Mouse (Mus musculus) intestine, postnatal 0 days (tissue): Measurements from ENCODE around the gene Phlpp1. TPM values are rescaled to one million over a fixed set of nuclear protein-coding genes. Genes with fewer than 3 reads are reported as not detected.

Experiments used
- ATAC-seq: fragments of 200-750 bp; cut with Nextera tagmentation; 2 replicates; pipeline ENCODE4 v1.8.0; 2017; ENCODE audit warnings: mild to moderate bottlenecking, moderate TSS enrichment, moderate library complexity
- H3K27ac ChIP-seq: fragments of 300-500 bp; sonication (generic); 2 replicates; pipeline ENCODE4 v1.5.1; 2014; ENCODE audit warnings: mild to moderate bottlenecking, low read depth, low read length, moderate library complexity
- H3K27me3 ChIP-seq: fragments of 300-500 bp; sonication (generic); replicated peaks from 2 replicates; pipeline ENCODE4 v1.6.1; 2014; ENCODE audit warnings: low read length, mixed read lengths; ENCODE audit not compliant: control insufficient read depth, insufficient read depth
- H3K36me3 ChIP-seq: fragments of 300-500 bp; sonication (generic); 2 replicates; pipeline ENCODE4 v1.6.1; 2014; ENCODE audit warnings: mild to moderate bottlenecking, moderate library complexity; ENCODE audit not compliant: control insufficient read depth, insufficient read depth
- H3K4me1 ChIP-seq: fragments of 300-500 bp; sonication (generic); replicated peaks from 2 replicates; pipeline ENCODE4 v1.6.1; 2014; ENCODE audit warnings: antibody characterized with exemption, low read length, mixed read lengths; ENCODE audit not compliant: control insufficient read depth, insufficient read depth
- H3K4me2 ChIP-seq: fragments of 300-500 bp; sonication (generic); replicated peaks from 2 replicates; pipeline ENCODE4 v1.6.1; 2014; ENCODE audit warnings: low read depth, mild to moderate bottlenecking, moderate library complexity
- H3K4me3 ChIP-seq: fragments of 300-500 bp; sonication (generic); 2 replicates; pipeline ENCODE4 v1.5.1; 2014; ENCODE audit warnings: low read depth, low read length
- H3K9ac ChIP-seq: fragments of 300-500 bp; sonication (generic); 2 replicates; pipeline ENCODE4 v1.6.1; 2014; ENCODE audit warnings: mild to moderate bottlenecking, low read depth, low read length
- H3K9me3 ChIP-seq: fragments of 300-500 bp; sonication (generic); 2 replicates; pipeline ENCODE4 v1.6.1; 2016; ENCODE audit warnings: mixed run types; ENCODE audit not compliant: control insufficient read depth
- CTCF ChIP-seq: sonication (generic); IDR thresholded peaks from 2 replicates; pipeline ENCODE4 v1.5.1; 2016; ENCODE audit warnings: low read depth, mild to moderate bottlenecking, control low read depth, antibody characterized with exemption, moderate library complexity
- WGBS: fragments of 180-500 bp; shearing (Covaris S2); extraction: QIAGEN DNeasy Blood & Tissue Kit; methylation state at CpG from one replicate; pipeline ENCODE4 v1.1.7; 2014; 5-methylcytosine and 5-hydroxymethylcytosine counted together
- polyA plus RNA-seq: library from polyadenylated mRNA; unstranded; fragments of >200 nt; fragmentation: Nextera tagmentation; extraction: Ambion mirVana; gene quantifications from 2 replicates; pipeline ENCODE4 v1.2.1, GENCODE M21; 2015

Phlpp1 gene
- polyA plus RNA-seq, 1 experiment from 2014 or later = 1.6 TPM

DNA sequence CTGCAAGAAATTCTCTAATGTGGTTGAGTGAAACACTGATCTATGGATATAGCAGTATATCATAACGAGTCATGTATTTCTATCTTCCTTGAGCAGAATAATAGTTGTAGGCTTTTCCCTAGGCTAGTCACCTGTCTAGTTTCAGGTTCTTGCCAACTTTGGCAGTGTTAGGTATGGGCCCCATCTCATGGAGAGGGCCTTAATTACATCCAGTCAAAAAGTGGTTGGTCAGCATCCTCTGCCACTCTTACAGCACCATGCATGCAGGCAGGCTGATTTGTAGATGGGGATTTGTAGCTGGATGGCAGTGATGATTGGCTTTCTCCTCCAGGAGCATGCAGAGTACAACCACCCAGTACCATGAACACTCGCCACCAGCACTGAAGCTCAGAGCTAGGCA, 202.7 kb downstream of the Phlpp1 start:
- H3K36me3 ChIP-seq = no peaks in the 10 kb centered on the region; the same call in 1 of the 2 replicates
- no peak overlapping the region for H3K27ac ChIP-seq
- H3K4me3 ChIP-seq = no peak overlapping the region
- no peaks in the 10 kb centered on the region for H3K9me3 ChIP-seq
- peak; percentile 42 for TF ChIP-seq CTCF
- ATAC-seq = no peak
- 99% methylated on average over 2 of the region's 2 CpGs for WGBS
- no peak overlapping the region for H3K4me2 ChIP-seq
- no peaks in the 10 kb centered on the region for H3K27me3 ChIP-seq
- H3K4me1 ChIP-seq = no peaks in the 10 kb centered on the region
- H3K9ac ChIP-seq = no peak overlapping the region

DNA sequence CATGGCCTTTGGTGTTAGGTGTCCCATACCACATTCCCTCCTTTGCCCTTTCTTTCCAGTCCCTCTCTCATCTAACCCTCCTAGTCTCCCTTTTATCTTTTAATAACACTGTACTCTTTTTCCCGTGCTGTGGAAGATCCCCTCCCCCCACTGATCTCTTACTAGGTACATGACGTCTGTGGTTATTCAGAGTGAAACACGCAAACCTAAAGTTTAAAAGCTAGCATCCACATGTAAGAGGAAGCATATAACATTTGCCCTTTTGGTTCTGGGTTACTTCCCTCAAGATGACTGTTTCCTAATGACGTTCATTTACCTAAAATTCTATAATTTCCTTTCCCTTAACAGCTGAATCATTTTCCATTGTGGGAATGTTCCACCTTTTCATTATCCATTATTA, 203.4 kb downstream of the Phlpp1 start:
- no peak for TF ChIP-seq CTCF
- Histone ChIP-seq H3K27me3 (no peaks in the 10 kb centered on the region), H3K4me1 (no peaks in the 10 kb centered on the region), H3K9me3 (no peaks in the 10 kb centered on the region), H3K36me3 (no peaks in the 10 kb centered on the region; the same call in 1 of the 2 replicates), H3K4me3 (no peak overlapping the region), H3K4me2 (no peak overlapping the region), H3K9ac (no peak overlapping the region), H3K27ac (no peak overlapping the region)
- ATAC-seq = no peak
- 81% methylated on average over 4 of the region's 4 CpGs for WGBS

DNA sequence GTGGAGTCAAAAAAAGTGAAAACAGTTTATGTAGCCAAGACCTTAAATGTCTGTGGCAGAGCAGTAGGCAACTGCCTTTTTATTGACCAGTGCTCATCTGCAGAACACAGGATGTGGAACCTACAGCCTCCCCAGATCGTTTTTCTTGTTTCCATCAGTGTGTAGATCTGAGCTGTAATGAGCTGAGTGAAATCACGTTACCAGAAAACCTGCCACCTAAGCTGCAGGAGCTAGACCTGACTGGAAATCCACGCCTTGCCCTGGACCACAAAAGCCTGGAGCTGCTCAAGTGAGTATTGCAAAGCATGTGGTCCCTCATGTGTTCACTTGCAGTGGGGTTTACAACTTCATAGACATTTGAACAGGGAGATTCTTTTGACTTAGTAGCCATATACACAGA, 204.5 kb downstream of the Phlpp1 start:
- Histone ChIP-seq H3K9ac (no peak overlapping the region), H3K4me2 (no peak overlapping the region), H3K9me3 (no peaks in the 10 kb centered on the region), H3K27ac (no peak overlapping the region), H3K4me1 (no peaks in the 10 kb centered on the region), H3K36me3 (no peaks in the 10 kb centered on the region; the same call in 1 of the 2 replicates), H3K27me3 (no peaks in the 10 kb centered on the region), H3K4me3 (no peak overlapping the region)
- 72% methylated on average over 3 of the region's 3 CpGs for WGBS
- no peak for ATAC-seq
- no peak for TF ChIP-seq CTCF

DNA sequence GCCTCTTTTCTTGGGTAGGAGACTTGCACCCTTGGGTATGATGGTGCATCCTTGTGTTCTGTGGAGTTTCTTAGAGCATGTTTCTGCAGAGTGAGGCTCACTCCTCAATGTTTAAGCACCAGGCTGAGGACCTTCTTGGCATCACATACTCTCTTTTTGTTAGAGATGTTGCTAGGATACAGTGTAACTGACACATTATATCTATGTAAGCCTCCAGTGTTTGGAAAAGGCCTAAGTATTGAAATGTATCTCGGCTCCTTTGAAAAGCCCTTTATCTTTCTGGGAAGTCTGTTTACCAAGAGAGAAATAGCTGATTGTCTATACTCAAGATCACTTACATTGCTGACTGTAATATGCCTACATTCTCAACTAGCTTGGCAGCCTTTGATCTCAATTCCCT, 208.9 kb downstream of the Phlpp1 start:
- H3K9ac ChIP-seq = no peak overlapping the region
- H3K9me3 ChIP-seq = no peaks in the 10 kb centered on the region
- ATAC-seq = no peak
- no peaks in the 10 kb centered on the region for H3K27me3 ChIP-seq
- no peak overlapping the region for H3K4me2 ChIP-seq
- WGBS = 40% methylated on average over 1 of the region's 1 CpGs
- H3K36me3 ChIP-seq = peaks cover 3% of the 10 kb centered on the region; the same call in 1 of the 2 replicates
- no peaks in the 10 kb centered on the region for H3K4me1 ChIP-seq
- no peak for TF ChIP-seq CTCF
- no peak overlapping the region for H3K4me3 ChIP-seq
- H3K27ac ChIP-seq = no peak overlapping the region

DNA sequence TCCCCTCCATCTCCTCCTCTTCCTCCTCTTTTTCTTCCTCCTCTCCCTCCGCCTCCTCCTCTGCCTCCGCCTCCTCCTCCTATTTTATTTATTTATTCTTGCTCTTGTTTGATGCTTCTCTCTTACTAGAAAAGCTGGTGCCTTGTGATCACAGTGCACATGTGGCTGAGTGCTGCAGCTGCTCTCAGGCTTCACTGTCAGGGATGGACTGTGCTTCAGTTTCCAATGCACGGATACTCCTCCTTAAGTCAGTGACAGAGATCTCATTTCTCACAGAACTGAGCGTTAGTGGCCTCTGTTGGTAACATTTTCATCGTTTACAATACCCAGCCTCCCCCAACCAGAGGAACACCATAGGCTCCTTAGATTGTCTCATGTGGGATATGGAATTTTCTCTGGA, 215.0 kb downstream of the Phlpp1 start:
- no peak for ATAC-seq
- Histone ChIP-seq H3K36me3 (peaks cover 22% of the 10 kb centered on the region; the same call in 1 of the 2 replicates), H3K27me3 (no peaks in the 10 kb centered on the region), H3K4me3 (no peak overlapping the region), H3K4me1 (no peaks in the 10 kb centered on the region), H3K27ac (no peak overlapping the region), H3K9me3 (no peaks in the 10 kb centered on the region), H3K9ac (no peak overlapping the region), H3K4me2 (no peak overlapping the region)
- TF ChIP-seq CTCF = no peak
- WGBS = 60% methylated on average over 5 of the region's 5 CpGs

DNA sequence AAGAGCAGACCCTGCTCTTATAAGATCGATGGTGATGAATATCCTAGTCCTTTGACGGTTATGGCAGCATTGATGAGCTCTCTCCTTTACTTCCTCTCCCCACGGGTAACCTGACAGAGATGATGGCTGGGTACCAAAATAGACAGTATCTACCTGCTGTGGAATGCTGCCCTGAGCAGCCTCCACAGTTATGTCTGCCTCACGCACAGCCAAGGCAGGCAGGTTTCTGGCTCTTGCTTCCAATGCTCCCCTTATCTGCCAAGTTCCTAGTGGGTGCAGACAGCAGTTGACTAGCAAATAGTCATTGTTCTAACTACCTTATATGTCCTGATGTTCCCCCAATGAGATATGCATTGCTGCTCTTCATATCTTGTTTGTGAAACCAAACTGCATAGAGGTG, 215.7 kb downstream of the Phlpp1 start:
- H3K27ac ChIP-seq = no peak overlapping the region
- H3K27me3 ChIP-seq = no peaks in the 10 kb centered on the region
- no peaks in the 10 kb centered on the region for H3K9me3 ChIP-seq
- WGBS = 84% methylated on average over 4 of the region's 4 CpGs
- TF ChIP-seq CTCF = no peak
- peaks cover 25% of the 10 kb centered on the region for H3K36me3 ChIP-seq
- H3K4me1 ChIP-seq = no peaks in the 10 kb centered on the region
- no peak for ATAC-seq
- no peak overlapping the region for H3K9ac ChIP-seq
- no peak overlapping the region for H3K4me2 ChIP-seq
- no peak overlapping the region for H3K4me3 ChIP-seq

DNA sequence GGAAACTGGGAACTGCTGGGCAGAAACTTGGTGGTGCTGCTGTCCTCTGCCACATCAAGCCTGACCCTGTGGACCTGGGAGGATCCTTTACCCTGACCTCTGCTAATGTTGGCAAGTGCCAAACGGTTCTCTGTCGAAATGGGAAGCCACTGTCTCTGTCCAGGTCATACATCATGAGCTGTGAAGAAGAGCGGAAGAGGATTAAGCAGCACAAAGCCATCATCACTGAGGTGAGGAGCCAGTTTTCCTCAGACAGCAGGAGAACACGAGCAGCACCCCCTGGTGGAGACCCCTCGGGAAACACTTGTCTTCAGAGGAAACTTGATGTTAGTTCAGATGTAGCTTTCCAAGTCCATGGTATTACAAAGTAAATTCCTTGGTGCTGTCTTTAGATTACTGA, 218.1 kb downstream of the Phlpp1 start:
- H3K4me1 ChIP-seq = no peaks in the 10 kb centered on the region
- H3K36me3 ChIP-seq = peaks cover 34% of the 10 kb centered on the region
- no peak overlapping the region for H3K27ac ChIP-seq
- no peak; the same call in 1 of the 2 replicates for ATAC-seq
- WGBS = 17% methylated on average over 5 of the region's 5 CpGs
- peak; percentile 87 for TF ChIP-seq CTCF
- H3K27me3 ChIP-seq = no peaks in the 10 kb centered on the region
- H3K4me2 ChIP-seq = no peak overlapping the region
- H3K9me3 ChIP-seq = no peaks in the 10 kb centered on the region
- H3K9ac ChIP-seq = no peak overlapping the region
- H3K4me3 ChIP-seq = no peak overlapping the region
